Mouse (Mus musculus) right cerebral cortex, adult 2 months (tissue): ENCODE data around the gene Trio.

Source experiments
- DNase-seq, 2 experiments: peaks; one replicate each; pipeline ENCODE4 v3.0.0; 2021 to 2022; ENCODE audit warnings: low spot score in 2 of 2

Trio gene

DNA sequence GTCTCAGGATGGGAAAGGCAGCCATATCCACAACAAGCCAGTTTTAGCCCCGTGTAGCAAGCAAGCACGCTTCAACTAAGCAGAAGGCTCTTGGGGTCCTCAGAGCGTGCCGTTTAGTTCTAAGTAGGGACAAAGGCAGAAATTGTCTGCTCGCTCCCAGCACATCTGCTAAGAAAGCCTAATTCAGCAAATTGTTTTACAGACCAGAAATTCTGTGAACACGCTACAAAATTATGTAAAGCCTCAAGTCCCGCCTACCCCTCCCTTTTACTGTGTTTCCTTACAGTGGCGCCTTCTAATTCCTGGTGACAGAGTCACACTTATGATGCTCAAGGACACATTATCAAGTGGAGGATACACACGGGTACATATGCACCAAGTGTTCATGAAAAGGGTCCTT is 80.1 kb downstream of the Trio start:
- DNase-seq: no peak

DNA sequence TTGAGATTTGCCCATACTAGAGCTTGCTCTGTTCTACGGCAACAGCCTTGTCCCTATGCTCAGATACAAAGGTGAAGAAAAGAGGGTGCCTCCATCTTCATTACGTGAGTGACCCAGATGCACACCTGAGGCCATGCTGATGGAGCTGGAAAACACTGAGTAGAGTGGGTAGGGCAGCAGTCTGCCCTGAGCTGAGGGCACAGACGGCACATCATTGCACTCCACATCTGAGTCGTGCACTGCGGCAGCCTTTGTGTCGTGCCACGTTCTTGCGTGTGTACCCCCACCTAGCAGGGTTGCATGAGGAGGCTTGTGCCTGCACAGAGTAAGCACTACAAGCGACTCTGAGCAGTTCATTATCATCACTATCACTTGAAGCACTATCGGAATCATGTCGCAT is 80.8 kb downstream of the Trio start:
- no peak for DNase-seq

DNA sequence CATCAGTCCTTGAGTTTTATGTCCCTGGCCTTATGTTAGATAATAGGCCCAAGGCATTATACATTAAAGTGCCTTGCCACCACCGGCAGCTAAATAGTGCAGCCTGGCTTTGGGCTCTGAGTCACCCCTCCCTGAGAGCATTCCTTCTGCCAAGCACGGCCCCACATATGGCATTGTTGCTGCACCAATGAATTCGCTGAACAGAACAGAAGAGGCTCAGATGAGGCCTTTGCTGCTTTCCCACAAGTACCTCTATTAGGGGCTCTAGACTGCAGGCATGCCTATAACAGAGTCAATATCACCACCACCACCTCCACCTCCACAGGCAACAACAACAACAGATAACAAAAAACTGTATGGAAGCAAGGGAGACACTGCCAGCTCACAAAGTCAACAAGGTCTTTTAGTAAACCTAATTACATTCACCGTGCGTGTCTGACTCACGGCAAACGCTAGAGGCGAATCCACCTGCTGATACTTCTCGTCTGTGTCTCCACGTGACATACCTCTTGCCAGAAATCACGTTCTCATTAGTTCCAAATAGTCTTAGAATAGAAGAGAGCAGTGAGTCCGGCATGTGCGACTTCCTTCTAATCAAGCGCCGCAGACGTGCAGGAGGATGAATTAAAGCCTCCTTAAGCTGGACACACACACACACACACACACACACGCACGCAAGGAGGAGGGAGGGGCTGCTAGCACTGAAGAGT is 82.0 kb downstream of the Trio start:
- DNase-seq: peak in 1 of 2 experiments; percentile 64

DNA sequence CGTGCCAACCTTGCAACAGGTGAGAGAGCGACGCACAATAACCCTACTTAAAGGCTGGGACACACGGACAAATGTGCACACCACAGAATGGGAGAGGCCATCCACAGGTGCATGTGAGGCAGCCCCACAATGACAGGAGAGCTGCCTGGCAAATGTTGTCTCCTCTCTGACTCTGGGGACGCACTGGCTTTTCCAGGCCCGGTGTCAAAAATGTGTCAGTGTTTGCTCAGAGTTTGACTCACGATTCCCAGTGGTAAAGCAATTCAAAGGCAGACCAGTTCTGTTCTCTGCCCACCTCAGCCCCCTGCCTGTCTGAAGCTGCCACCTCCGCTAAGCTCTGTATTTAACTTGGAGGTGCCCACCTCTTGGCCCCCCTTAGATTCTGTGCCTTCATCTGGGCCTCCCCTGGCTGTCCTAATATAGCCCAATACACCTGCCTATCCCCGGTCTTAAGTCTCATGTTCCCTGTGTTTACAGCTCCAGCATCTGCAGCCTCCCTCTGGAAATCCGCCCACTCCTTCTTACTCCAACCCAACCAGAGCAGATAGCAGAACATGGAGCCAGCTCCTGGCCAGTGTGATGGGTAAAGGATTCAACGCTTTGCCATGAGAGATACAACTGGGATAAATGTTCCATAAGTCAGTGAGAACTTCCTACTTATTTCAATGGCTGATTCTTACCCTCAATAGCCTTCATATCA is 83.3 kb downstream of the Trio start:
- DNase-seq: no peak

DNA sequence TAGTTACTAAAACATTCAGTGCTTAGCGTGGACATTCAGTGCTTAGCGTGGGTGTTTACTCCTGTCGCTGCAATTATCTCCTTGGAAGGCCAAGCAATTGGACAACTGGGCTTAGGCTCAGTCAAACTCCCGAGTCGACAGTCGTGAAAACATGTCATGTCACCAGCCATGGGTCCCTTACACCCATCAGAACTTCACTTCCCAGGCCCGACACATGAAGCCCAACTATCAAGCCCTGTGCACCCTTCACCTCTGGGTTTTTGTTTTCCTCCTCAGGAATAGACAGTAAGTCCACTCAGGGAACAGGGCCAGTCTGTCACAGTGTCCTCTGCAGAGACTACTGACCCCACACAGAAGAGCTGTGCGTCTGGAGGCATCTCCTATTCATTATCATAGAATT is 84.2 kb downstream of the Trio start:
- no peak for DNase-seq

DNA sequence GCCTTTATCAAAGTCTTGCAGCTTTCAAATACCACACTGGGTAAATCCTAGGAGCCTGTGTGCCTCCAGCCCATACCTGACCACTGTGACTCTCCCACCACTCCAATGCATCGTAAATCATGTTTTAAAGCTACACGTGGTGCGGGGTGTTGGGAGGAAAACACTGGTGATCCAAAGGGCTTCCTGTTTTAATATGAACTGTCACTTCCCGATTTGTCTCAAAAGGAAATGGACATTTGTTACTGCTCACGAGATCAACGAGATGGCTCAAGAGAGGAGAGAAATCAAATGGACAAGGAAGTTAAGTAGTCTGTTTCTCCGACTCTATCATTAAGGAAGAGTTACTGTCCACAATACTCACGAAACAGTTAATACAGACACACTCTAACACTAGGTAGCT is 84.6 kb downstream of the Trio start:
- no peak for DNase-seq

DNA sequence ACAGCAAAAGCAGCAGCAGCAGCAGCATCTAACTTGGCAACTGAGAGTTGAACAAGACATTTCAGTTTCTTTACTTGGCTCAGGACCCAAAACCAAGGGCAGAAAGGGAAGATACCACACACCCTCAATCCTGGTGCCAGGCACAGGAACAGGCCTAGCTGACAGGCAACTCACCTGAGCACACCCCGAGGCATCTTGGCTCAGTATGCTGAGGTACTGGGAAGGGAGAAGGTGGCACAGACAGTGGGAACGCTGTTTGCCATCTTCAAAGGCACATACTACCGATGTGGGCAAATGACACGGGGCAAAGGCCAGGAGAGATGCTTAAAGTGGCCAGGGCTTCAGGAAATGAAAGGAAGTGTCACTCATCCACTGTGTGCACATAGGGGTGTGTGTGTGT is 85.6 kb downstream of the Trio start:
- no peak for DNase-seq

DNA sequence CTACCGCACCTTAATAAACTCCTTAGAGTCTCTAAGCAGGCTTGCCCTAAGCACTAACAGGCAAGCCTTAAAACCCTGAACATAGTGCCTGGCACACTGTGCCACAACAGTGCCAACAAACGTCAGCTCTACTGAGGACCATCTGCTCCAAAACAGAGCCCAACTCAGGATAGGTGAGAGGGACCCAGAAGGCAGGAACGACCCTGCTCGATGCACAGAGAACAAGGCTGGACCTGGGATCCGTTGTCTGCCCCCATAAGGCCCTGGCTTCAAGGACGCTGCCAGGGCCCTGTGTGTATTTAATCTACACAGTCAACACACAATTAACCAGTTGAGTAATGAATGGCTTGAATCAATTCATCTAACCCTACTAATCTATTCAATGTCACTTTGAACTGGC is 86.8 kb downstream of the Trio start:
- DNase-seq: no peak

DNA sequence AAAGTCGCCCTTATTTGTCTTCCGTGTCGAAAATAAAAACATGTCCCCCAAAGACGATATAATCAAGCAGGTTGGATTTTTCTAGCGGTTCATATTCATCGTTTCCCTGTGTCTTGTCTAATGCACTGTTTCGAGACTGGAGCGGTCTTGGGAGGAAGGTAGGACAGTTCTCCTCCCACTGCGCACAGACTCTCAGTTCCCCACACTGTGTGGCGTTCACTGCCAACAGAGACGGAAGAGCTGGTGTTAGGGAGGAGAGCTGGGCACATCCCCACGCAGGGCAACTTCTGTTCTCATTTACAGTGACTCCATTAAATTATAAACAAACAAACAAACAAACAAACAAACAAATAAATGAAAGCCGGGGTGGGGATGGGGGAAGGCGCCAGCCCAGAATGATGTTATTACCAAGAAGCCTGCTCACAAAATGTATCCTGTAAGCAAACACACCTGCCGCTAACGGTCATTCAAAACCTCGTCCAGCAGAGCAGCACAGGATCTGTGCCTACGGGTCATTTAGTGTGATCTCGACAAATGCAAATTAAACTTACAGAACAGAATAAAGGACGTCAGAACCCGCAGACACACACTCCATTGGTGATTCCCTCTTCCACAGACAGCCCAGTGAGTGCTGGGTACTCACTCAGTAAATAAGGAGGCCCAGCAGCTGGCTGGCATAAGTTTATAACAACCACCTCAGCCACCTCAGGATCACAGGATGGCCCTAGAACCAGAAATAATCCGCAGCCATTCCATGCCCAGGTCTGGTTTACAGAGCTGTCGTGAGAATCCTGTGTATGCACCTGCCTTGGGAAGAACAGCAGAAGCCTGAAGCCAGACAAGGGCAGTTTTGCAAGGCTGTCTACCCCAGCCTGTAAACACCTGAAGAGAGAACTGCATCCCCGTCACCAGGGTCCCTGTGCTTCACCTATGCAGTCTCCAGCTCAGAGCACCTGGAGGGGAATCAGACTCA is 87.5 kb downstream of the Trio start:
- peak in 1 of 2 experiments; percentile 58 for DNase-seq

DNA sequence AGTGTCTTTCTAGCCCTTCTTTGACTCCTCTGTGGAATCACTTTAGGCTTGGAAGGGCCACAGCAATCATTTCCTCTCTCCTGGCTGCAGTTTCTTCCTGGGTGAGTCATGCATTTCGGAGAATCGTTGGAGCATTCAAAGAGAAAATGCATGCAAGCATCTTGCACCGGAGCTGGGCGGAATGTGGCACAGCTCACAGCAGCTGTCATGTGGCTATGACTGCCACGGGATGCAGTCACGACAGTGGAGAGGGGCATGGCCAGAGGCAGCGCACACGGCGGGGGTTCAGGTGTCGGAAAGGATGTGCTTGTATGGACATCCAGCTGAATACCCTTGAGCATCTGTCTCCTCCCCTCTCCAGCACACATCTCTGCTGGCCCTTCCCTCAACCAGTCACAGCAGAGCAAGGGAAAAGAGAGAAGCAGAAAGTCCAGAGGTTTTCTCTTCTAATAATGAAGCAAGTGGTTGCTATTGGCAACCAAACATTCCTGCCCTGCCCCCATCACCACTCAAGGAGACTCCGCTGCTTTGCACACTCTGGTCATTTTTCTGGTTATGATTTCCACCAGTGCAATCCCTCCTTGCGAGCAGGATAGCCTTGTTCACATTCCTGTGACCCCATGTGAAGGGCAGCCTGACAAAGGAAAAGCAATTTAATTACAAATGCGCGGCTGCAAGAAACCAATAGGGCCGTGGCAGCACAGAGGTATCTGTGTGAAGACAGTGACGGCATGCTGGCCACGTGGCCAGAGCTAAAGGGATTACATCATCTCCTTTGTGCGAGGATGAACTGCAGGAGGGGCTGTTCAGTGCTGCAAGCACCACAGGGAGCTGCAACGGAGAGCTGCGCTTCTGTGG is 88.4 kb downstream of the Trio start:
- DNase-seq: peak; percentile 72 to 85

DNA sequence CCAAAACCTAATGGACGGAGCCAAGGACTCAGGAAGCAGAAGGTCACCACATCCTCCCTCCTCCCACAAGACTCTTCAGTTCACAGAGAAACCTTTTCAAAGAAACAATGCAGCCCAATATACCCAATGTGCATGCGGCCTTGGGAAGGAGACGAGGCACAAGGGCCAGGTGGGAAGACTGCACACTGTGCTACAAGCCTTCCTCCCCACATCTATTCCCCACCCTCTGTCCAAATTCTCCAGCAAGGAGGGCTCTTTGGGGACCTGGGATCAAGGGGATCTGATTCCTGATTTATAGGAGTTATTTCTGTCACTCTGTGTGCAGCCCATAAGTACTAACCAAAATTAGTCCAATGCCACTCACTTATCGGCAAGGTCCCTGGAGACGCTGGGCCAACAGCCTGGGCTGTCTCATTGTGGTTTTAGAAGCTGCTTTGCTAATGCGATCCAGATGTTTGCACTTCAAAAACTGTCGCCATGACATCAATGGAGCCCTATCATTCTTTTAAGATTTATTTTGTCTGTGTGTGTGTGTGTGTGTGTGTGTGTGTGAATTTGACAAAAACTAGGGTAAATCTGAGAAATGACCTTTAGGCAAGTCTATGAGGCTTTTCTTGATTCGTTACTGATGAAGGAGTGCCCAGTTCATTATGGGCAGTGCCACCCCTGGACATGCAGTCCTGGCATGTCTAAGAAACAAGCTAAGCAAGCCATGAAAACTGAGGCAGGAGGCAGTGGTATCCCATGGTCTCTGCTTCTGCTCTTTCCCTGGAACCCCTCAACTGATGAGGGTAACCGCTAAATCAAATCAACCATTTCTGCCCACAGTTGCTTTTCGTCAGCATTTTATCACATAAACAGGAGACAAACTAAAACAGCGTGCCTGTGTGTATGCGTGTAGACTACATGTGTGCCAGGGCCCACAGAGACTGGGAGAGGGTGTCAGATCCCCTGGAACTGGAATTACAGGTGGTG is 89.6 kb downstream of the Trio start:
- DNase-seq: no peak

DNA sequence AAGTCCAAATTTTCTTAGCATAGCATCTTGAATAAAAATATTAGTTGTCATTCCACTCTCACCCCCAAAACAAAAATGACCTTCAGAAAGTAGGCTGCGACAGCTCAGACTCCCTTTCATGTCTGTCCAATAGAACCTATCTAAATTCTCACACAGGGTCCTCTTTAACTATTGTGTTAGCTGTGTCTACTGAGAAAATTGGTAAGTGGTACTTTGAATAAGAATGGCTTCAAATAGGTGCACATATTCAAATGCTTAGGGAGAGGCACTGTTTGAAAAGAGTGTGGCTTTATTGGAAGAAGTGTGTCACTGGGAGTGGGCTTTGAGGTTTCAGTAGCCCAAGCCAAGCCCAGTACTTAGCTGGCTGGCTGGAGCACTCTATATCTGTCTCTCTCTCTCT is 92.4 kb downstream of the Trio start:
- DNase-seq: no peak

DNA sequence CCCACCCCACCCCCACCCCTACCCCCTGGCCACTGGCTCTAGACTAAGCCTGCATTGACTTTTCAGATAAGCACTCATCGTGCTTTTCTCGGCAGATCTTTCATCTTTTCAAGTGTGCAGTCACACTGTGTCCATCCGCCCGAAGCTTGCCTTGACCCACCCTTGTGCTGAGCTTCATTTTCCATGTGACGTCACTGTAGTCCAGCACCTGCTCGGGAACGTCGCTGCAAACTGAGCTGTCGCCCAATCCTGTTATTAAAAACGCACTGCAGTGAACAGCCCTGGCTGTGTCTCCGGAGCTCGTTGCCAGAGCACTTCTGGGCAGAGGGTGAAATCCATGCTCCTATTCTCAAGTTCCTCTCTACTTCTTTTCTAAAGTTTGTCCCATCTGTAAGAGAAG is 93.8 kb downstream of the Trio start:
- DNase-seq: no peak

DNA sequence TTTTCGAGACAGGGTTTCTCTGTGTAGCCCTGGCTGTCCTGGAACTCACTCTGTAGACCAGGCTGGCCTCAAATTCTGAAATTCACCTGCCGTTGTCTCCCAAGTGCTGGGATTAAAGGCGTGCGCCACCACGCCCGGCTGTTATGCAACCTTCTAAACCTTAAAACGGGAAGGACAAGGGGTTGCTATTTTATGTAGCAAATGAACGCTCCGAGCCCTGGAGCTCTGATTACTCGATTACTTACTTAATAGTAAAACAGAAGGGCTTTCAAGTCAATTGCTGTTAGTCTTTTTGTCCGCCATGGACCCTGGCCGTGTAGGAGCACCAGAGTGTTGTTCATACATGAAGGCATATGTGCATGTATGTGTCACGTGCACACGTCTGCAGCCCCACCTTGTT is 94.2 kb downstream of the Trio start:
- DNase-seq: no peak

DNA sequence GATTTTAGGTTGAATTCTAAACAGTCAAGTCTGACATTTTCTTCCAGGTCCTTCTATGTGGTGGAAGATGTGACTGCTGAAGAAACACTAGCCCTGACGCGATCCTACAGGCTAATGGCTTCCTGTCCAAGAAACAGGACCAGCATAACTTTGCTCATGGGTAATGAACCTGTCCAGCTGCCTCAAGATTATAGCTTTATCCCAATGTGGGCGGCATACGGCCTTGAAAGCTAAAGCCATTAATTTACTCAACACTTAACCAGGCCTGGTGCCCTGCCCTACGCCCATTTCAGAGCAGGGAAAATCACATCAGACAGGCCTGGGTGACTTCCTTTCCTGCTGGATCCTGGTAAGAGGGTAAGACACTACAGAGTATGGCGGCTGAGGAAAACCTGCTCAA is 98.0 kb downstream of the Trio start:
- DNase-seq: no peak

DNA sequence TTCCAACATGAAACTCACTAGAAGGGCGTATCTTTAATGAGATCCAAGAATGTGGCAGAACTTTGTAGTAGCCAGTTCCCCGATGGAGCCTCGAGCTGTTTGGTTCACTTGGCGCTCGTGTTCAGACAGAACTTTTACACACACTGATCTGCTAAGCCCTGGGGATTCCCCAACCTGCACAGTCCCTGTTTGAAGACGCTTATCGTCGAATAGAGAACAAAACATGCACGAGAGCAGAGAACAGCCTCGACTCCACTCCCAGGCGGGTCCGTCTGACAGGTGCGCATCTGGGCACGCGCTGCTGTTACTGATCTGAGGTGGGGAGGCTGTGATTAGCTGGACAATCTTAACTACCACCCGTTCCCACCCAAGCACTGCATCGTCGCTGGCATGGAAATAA is 98.7 kb downstream of the Trio start:
- DNase-seq: no peak

DNA sequence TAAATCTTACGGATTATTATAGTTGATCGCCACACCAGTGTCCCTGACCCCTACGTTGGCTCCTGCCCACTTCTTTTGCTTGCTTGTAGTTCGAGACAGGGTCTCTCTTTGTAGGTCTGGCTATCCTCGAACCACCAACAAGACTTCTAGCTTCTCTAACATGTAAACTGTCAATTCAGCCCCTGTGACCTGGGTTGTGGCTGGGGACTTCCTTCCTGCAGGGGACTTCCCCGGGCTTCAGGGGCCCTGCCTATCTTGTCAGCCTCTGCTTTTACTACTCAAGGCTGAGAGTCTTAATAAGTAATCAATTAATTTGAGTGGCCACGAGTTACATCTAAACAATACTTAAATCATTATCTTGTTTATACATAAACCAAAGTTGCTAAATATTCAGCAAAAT is 99.2 kb downstream of the Trio start:
- no peak for DNase-seq

DNA sequence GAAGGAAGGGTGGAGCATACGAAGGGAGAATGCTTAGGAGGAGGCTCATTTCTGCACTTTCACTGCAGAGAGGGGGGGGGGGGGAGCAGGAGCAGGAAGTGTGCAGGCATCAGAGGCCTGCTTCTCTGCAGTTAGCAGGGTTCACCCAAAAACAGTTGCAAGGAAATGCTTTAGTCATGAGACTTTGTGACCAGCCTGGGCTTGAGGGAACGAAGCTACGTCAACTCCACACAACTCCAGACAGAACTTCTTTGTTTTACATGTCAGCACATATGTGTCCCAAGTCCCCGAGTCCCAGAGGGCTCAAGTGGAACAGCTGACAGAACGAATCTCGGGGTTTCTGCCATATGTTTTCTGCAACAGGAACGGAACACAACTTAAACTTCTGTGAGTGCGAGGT is 99.8 kb downstream of the Trio start:
- DNase-seq: no peak

DNA sequence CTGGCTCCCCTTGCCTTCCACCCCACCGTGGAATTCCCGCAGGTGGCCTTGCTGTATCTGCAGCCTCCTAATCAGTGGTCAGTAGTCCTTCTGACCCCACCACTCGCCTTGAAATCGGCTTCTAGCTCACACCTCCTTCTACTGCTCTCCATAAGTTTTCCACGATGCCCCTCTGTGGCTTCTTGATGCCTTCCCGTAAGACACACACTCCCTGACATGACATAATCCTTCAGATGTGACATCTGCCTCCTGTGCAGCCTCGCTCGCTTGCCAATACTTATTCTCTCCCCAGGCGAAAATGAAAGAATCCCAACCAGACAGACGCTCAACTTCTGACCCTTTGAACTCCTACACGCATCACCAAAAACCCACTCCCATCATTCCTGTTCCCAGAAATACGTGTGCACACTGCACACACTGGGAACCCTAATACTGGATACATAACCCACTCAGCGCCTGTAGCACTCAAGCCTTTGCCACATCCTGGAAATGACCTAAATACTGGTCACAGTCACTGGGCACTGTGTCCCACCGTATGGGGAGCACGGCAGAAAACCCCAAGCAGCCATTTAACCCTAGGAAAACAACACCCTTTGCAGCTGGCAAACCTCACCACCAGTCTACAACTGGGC is 100.5 kb downstream of the Trio start:
- no peak for DNase-seq

DNA sequence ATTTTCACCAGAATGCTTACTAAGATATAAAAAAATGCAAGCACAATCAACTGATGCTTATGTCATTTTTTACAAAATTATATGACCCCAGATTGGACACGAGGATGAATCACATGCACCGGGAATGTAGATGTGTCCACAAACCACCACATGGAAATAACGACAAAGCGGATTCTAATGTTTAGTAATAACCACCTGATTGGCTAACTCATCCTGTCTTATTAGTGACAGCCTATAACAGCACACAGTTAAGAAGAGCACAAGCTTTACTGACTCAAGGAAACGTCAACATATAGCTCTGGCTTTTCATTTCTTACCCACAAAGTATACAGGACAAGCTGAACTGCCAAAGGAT is 101.7 kb downstream of the Trio start:
- no peak for DNase-seq
